Mouse (Mus musculus) intestine, embryonic 15.5 days (tissue): Measurements from ENCODE around the gene Mrps27. TPM values are rescaled to one million over a fixed set of nuclear protein-coding genes. Genes with fewer than 3 reads are reported as not detected.

ENCODE experiments used
- ATAC-seq: fragments of 200-750 bp; cut with Nextera tagmentation; 2 replicates; pipeline ENCODE4 v1.8.0; 2017; ENCODE audit warnings: moderate TSS enrichment, moderate library complexity
- H3K27ac ChIP-seq: fragments of 300-500 bp; sonication (generic); 2 replicates; pipeline ENCODE4 v1.5.1; 2015; ENCODE audit warnings: mild to moderate bottlenecking, inconsistent platforms
- H3K27me3 ChIP-seq: fragments of 300-500 bp; sonication (generic); replicated peaks from 2 replicates; pipeline ENCODE4 v1.6.1; 2015; ENCODE audit warnings: inconsistent platforms
- H3K36me3 ChIP-seq: fragments of 300-500 bp; sonication (generic); 2 replicates; pipeline ENCODE4 v1.6.1; 2015; ENCODE audit warnings: inconsistent platforms
- H3K4me1 ChIP-seq: fragments of 300-500 bp; sonication (generic); replicated peaks from 2 replicates; pipeline ENCODE4 v1.6.1; 2015; ENCODE audit warnings: inconsistent platforms
- H3K4me2 ChIP-seq: fragments of 300-500 bp; sonication (generic); replicated peaks from 2 replicates; pipeline ENCODE4 v1.6.1; 2015; ENCODE audit warnings: mild to moderate bottlenecking, inconsistent platforms
- H3K4me3 ChIP-seq: fragments of 300-500 bp; sonication (generic); replicated peaks from 2 replicates; pipeline ENCODE4 v1.5.1; 2015; ENCODE audit warnings: inconsistent platforms
- H3K9ac ChIP-seq: fragments of 300-500 bp; sonication (generic); 2 replicates; pipeline ENCODE4 v1.6.1; 2015; ENCODE audit warnings: inconsistent platforms
- H3K9me3 ChIP-seq: fragments of 300-500 bp; sonication (generic); 2 replicates; pipeline ENCODE4 v1.6.1; 2016; ENCODE audit warnings: inconsistent platforms
- WGBS: fragments of 180-500 bp; shearing (Covaris S2); methylation state at CpG from one replicate; pipeline ENCODE4 v1.1.7; 2015; 5-methylcytosine and 5-hydroxymethylcytosine counted together
- polyA plus RNA-seq: library from polyadenylated mRNA; unstranded; fragments of >200 nt; fragmentation: Nextera tagmentation; extraction: Ambion mirVana; gene quantifications from 2 replicates; pipeline ENCODE4 v1.2.1, GENCODE M21; 2015

Mrps27 gene
- polyA plus RNA-seq, 1 experiment from 2014 or later = 71.4 TPM

GRCm38 (mm10) chr13:99433068-99434008 lies 88.8 kb downstream of the Mrps27 start:
- Histone ChIP-seq H3K4me1 (no peaks in the 10 kb centered on the region), H3K27me3 (no peaks in the 10 kb centered on the region), H3K36me3 (peaks cover 6% of the 10 kb centered on the region; the same call in 1 of the 2 replicates), H3K9ac (no peak overlapping the region), H3K4me3 (no peak overlapping the region), H3K9me3 (no peaks in the 10 kb centered on the region), H3K4me2 (no peak overlapping the region), H3K27ac (no peak overlapping the region)
- ATAC-seq = no peak
- 96% methylated on average over 29 of the region's 29 CpGs for WGBS

- no peak overlapping the region for H3K4me2 ChIP-seq
- H3K4me1 ChIP-seq = no peaks in the 10 kb centered on the region
- H3K27ac ChIP-seq = no peak overlapping the region
- 94% methylated on average over 9 of the region's 9 CpGs for WGBS
- peaks cover 6% of the 10 kb centered on the region; the same call in 1 of the 2 replicates for H3K36me3 ChIP-seq
- H3K4me3 ChIP-seq = no peak overlapping the region
- ATAC-seq = no peak
- H3K27me3 ChIP-seq = no peaks in the 10 kb centered on the region
- H3K9me3 ChIP-seq = no peaks in the 10 kb centered on the region
- no peak overlapping the region for H3K9ac ChIP-seq
These were observed 89.9 kb downstream of the Mrps27 start for GRCm38 (mm10) chr13:99434494-99434893.

- Histone ChIP-seq H3K27me3 (no peaks in the 10 kb centered on the region), H3K9ac (no peak overlapping the region), H3K4me1 (no peaks in the 10 kb centered on the region), H3K36me3 (no peaks in the 10 kb centered on the region), H3K27ac (no peak overlapping the region), H3K4me2 (no peak overlapping the region), H3K9me3 (no peaks in the 10 kb centered on the region), H3K4me3 (no peak overlapping the region)
- no peak for ATAC-seq
These were observed 92.5 kb downstream of the Mrps27 start for GRCm38 (mm10) chr13:99437051-99437450.

- Histone ChIP-seq H3K4me1 (no peaks in the 10 kb centered on the region), H3K4me2 (no peak overlapping the region), H3K9ac (no peak overlapping the region), H3K36me3 (no peaks in the 10 kb centered on the region), H3K27me3 (no peaks in the 10 kb centered on the region), H3K4me3 (no peak overlapping the region), H3K9me3 (no peaks in the 10 kb centered on the region), H3K27ac (no peak overlapping the region)
- no peak for ATAC-seq
- WGBS = 93% methylated on average over 5 of the region's 5 CpGs
These were observed 94.8 kb downstream of the Mrps27 start for GRCm38 (mm10) chr13:99439357-99439756.

- Histone ChIP-seq H3K27ac (no peak overlapping the region), H3K4me2 (no peak overlapping the region), H3K4me3 (no peak overlapping the region), H3K9me3 (no peaks in the 10 kb centered on the region), H3K27me3 (no peaks in the 10 kb centered on the region), H3K4me1 (no peaks in the 10 kb centered on the region; the same call in 1 of the 2 replicates), H3K9ac (no peak overlapping the region), H3K36me3 (no peaks in the 10 kb centered on the region)
- WGBS = 91% methylated on average over 2 of the region's 2 CpGs
- ATAC-seq = no peak
These were observed 95.6 kb downstream of the Mrps27 start for GRCm38 (mm10) chr13:99440228-99440627.

GRCm38 (mm10) chr13:99441700-99442433 lies 97.3 kb downstream of the Mrps27 start:
- no peak for ATAC-seq

GRCm38 (mm10) chr13:99442434-99443249 lies 98.1 kb downstream of the Mrps27 start:
- Histone ChIP-seq H3K36me3 (no peaks in the 10 kb centered on the region), H3K27me3 (no peaks in the 10 kb centered on the region), H3K4me3 (no peak overlapping the region), H3K9me3 (no peaks in the 10 kb centered on the region), H3K27ac (no peak overlapping the region), H3K4me1 (no peaks in the 10 kb centered on the region; the same call in 1 of the 2 replicates), H3K9ac (no peak overlapping the region), H3K4me2 (no peak overlapping the region)
- 84% methylated on average over 12 of the region's 12 CpGs for WGBS
- no peak for ATAC-seq

More at GRCm38 (mm10) chr13:99441700-99442433, 97.3 kb downstream of the Mrps27 start:
- Histone ChIP-seq H3K36me3 (no peaks in the 10 kb centered on the region), H3K4me1 (no peaks in the 10 kb centered on the region; the same call in 1 of the 2 replicates), H3K9me3 (no peaks in the 10 kb centered on the region), H3K4me3 (no peak overlapping the region), H3K9ac (no peak overlapping the region), H3K4me2 (no peak overlapping the region), H3K27me3 (no peaks in the 10 kb centered on the region), H3K27ac (no peak overlapping the region)
- WGBS = 66% methylated on average over 18 of the region's 18 CpGs

- H3K4me3 ChIP-seq = no peak overlapping the region
- H3K36me3 ChIP-seq = no peaks in the 10 kb centered on the region
- no peaks in the 10 kb centered on the region; the same call in 1 of the 2 replicates for H3K4me1 ChIP-seq
- no peak overlapping the region for H3K4me2 ChIP-seq
- H3K27me3 ChIP-seq = no peaks in the 10 kb centered on the region
- WGBS = 91% methylated on average over 7 of the region's 7 CpGs
- ATAC-seq = no peak
- H3K27ac ChIP-seq = no peak overlapping the region
- no peak overlapping the region for H3K9ac ChIP-seq
- no peaks in the 10 kb centered on the region for H3K9me3 ChIP-seq
These were observed 99.0 kb downstream of the Mrps27 start for GRCm38 (mm10) chr13:99443484-99444175.

GRCm38 (mm10) chr13:99444431-99444871 lies 99.9 kb downstream of the Mrps27 start:
- Histone ChIP-seq H3K4me2 (no peak overlapping the region), H3K4me1 (no peaks in the 10 kb centered on the region; the same call in 1 of the 2 replicates), H3K9ac (no peak overlapping the region), H3K4me3 (no peak overlapping the region), H3K27me3 (no peaks in the 10 kb centered on the region), H3K36me3 (no peaks in the 10 kb centered on the region), H3K9me3 (no peaks in the 10 kb centered on the region), H3K27ac (no peak overlapping the region)
- no peak for ATAC-seq
- WGBS = 26% methylated on average over 10 of the region's 10 CpGs

- Histone ChIP-seq H3K4me3 (no peak overlapping the region), H3K9ac (no peak overlapping the region), H3K27ac (no peak overlapping the region), H3K27me3 (no peaks in the 10 kb centered on the region), H3K4me1 (no peaks in the 10 kb centered on the region; the same call in 1 of the 2 replicates), H3K4me2 (no peak overlapping the region), H3K36me3 (no peaks in the 10 kb centered on the region), H3K9me3 (no peaks in the 10 kb centered on the region)
- no peak for ATAC-seq
- WGBS = 3% methylated on average over 6 of the region's 6 CpGs
These were observed 100.3 kb downstream of the Mrps27 start for GRCm38 (mm10) chr13:99444880-99445279.

- Histone ChIP-seq H3K4me2 (no peak overlapping the region), H3K27ac (no peak overlapping the region), H3K9me3 (no peaks in the 10 kb centered on the region), H3K4me3 (no peak overlapping the region), H3K36me3 (no peaks in the 10 kb centered on the region), H3K9ac (no peak overlapping the region), H3K4me1 (no peaks in the 10 kb centered on the region; the same call in 1 of the 2 replicates), H3K27me3 (no peaks in the 10 kb centered on the region)
- ATAC-seq = no peak
- 85% methylated on average over 7 of the region's 7 CpGs for whole genome bisulfite sequencing
These were observed 102.4 kb downstream of the Mrps27 start for GRCm38 (mm10) chr13:99447002-99447401.
